Comparison of ENCODE assay signal across 9 mouse cellular contexts in the genomic region with DNA sequence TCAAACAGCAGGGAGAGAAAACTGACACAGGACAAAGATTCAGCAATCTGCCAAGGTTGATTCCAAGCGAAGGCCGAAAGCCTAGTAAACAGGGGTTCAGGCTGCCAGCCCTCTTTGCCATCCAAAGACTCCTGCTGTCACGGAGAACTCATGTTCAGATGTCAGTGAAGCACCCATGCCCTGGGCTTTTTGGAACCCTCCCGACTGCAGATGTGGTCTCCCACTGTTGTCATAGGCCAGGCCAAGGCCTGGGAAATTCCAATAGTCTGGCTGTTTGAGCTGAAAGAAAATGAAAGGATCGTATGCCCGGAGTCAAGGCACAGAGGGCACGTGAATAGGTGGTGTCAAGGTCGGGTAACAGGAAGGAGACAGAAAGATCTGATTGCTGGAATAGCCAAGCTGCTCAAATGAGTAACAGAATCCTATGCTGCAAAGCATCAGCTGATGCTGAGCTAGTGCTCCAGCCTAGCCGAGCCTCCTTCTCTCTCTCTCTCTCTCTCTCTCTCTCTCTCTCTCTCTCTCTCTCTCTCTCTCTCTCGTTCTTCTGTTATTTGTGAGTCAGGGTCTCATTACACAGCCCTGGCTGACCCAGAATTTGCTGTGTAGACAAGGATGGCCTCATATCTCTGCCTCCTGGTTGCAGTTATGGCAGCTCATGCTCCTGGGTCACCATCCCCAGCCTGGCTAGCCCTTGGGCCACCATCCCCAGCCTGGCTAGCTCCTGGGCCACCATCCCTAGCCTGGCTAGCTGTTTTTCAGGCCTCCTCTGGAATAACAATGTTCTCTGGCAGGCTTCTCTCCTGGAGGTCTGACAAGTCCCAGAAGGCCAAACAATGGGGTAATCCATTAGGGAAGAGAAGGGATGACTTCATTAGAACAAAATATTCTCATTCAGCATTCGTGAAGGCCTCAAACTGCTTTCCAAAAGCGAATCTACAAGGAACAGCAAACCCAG. TPM values are rescaled to one million over a fixed set of nuclear protein-coding genes. Genes with fewer than 3 reads are reported as not detected.
DNase-seq lines count a peak whose midpoint lies in the region; ATAC-seq and TF ChIP-seq lines count a peak whose summit lies in the region.
"Had no signal": no experiment of that assay in that cellular context is flagged by ENCODE, and none has a peak within 500 bp of the region (broad histone marks: within the 10 kb centered on the region; RNA-seq: fewer than 3 reads in every experiment).

No protein-coding gene starts in this region.

- ATAC-seq in forebrain, embryonic 15.5 days (replicated peaks), result no peak
- ATAC-seq in stomach, postnatal 0 days (ENCODE audit: low FRiP score, low TSS enrichment), result peak; percentile 81

- no peak for TF ChIP-seq POLR2A in testis, adult 2 months (IDR thresholded peaks at IDR 0.05; ENCODE audit: control insufficient read depth, low read depth, low read length)

- TF ChIP-seq CTCF in testis, adult 2 months (IDR thresholded peaks at IDR 0.05; ENCODE audit: control insufficient read depth, insufficient read depth, insufficient replicate concordance, low read depth, low read length), result no peak
- TF ChIP-seq CTCF in stomach, postnatal 0 days (IDR thresholded peaks at IDR 0.05; ENCODE audit: low read depth), result no peak

- H3K4me3 ChIP-seq in forebrain, embryonic 10.5 days, result no peak overlapping the region
- no peak overlapping the region for H3K4me3 ChIP-seq in forebrain, embryonic 15.5 days
- no peak overlapping the region for H3K4me3 ChIP-seq in testis, adult 2 months (ENCODE audit: control insufficient read depth, low read depth, low read length)
- H3K4me3 ChIP-seq in stomach, postnatal 0 days (ENCODE audit: low read depth, low read length), result no peak overlapping the region

- intact Hi-C loops in heart, postnatal 14 days (cut with DNase I), result no loop called here

- no peak overlapping the region for H3K9ac ChIP-seq in forebrain, embryonic 15.5 days (replicated peaks)
- H3K9ac ChIP-seq in stomach, postnatal 0 days (ENCODE audit: low read length), result no peak overlapping the region
- H3K9ac ChIP-seq: liver, embryonic 14.5 days had no signal

- no peaks in the 10 kb centered on the region for H3K27me3 ChIP-seq in forebrain, embryonic 10.5 days (ENCODE audit: poor library complexity, severe bottlenecking)
- H3K27me3 ChIP-seq in forebrain, embryonic 15.5 days, result no peaks in the 10 kb centered on the region
- H3K27me3 ChIP-seq in testis, adult 2 months (ENCODE audit: control insufficient read depth, insufficient read depth, low read length), result no peaks in the 10 kb centered on the region
- H3K27me3 ChIP-seq in stomach, postnatal 0 days (ENCODE audit: control insufficient read depth, insufficient read depth, low read length), result no peaks in the 10 kb centered on the region

- H3K4me1 ChIP-seq in forebrain, embryonic 10.5 days, result peaks cover 10% of the 10 kb centered on the region
- H3K4me1 ChIP-seq in forebrain, embryonic 15.5 days, result no peaks in the 10 kb centered on the region
- H3K4me1 ChIP-seq in testis, adult 2 months (ENCODE audit: control insufficient read depth, insufficient read depth, low read length), result 0 out of 2 replicates have a peak, but pooled peaks cover 2% of the 10 kb centered on the region
- H3K4me1 ChIP-seq in stomach, postnatal 0 days (replicated peaks; ENCODE audit: control insufficient read depth, insufficient read depth), result no peaks in the 10 kb centered on the region

- H3K4me2 ChIP-seq in forebrain, embryonic 15.5 days (replicated peaks), result no peak overlapping the region
- no peak overlapping the region for H3K4me2 ChIP-seq in stomach, postnatal 0 days (replicated peaks; ENCODE audit: low read depth)

- H3K9me3 ChIP-seq in forebrain, embryonic 10.5 days, result no peaks in the 10 kb centered on the region
- no peaks in the 10 kb centered on the region for H3K9me3 ChIP-seq in forebrain, embryonic 15.5 days
- H3K9me3 ChIP-seq in stomach, postnatal 0 days (ENCODE audit: control insufficient read depth, low read length), result no peaks in the 10 kb centered on the region

- no peaks in the 10 kb centered on the region for H3K36me3 ChIP-seq in forebrain, embryonic 10.5 days (replicated peaks)
- H3K36me3 ChIP-seq in forebrain, embryonic 15.5 days, result no peaks in the 10 kb centered on the region
- no peaks in the 10 kb centered on the region for H3K36me3 ChIP-seq in testis, adult 2 months (ENCODE audit: control insufficient read depth, insufficient read depth, low read length)
- no peaks in the 10 kb centered on the region for H3K36me3 ChIP-seq in stomach, postnatal 0 days (ENCODE audit: control insufficient read depth, insufficient read depth, low read length)

- TF ChIP-seq EP300 in stomach, postnatal 0 days (optimal IDR thresholded peaks at IDR 0.05), result no peak

- 56% methylated on average over 12 of the region's 12 CpGs for WGBS in forebrain, embryonic 10.5 days
- 46% methylated on average over 12 of the region's 12 CpGs for WGBS in forebrain, embryonic 15.5 days
- 53% methylated on average over 12 of the region's 12 CpGs for WGBS in stomach, postnatal 0 days

- no peak for DNase-seq in forebrain, embryonic 10.5 days (ENCODE audit: extremely low spot score, low spot score)
- DNase-seq in testis, postnatal 14 days (ENCODE audit: low spot score), result no peak
- DNase-seq in heart, postnatal 14 days, result peak; percentile 55 to 72
- DNase-seq in stomach, postnatal 0 days (ENCODE audit: low spot score), result no peak
- no peak for DNase-seq in kidney, adult 8-10 months
- DNase-seq in embryo, embryonic 10 days (ENCODE audit: low spot score), result no peak

- H3K27ac ChIP-seq in forebrain, embryonic 10.5 days, result peak overlapping the region; percentile 42; the same call in 1 of the 2 replicates
- H3K27ac ChIP-seq in forebrain, embryonic 15.5 days (replicated peaks), result no peak overlapping the region
- peak overlapping the region; percentile 71 for H3K27ac ChIP-seq in testis, adult 2 months (ENCODE audit: control insufficient read depth, insufficient read depth, low read depth, low read length)
- peak overlapping the region; percentile 77 for H3K27ac ChIP-seq in stomach, postnatal 0 days (replicated peaks)
- H3K27ac ChIP-seq: liver, embryonic 14.5 days had no signal

RNA-seq across cellular contexts. Expression of a gene that starts 9.1 kb away (rescaled TPM):
- polyA plus RNA-seq in forebrain, embryonic 10.5 days (2016; fragmentation: Nextera tagmentation; extraction: Ambion mirVana), result 96.2 and 101 TPM in 2 replicates
- polyA plus RNA-seq in forebrain, embryonic 15.5 days (2015; fragmentation: Nextera tagmentation; extraction: Ambion mirVana), result 136 and 151 TPM in 2 replicates
- 43.5 and 50.1 TPM in 2 replicates for polyA plus RNA-seq in testis, adult 2 months (2012; rRNA removed)
- 10 to 100 TPM; 65.4 to 70.8 TPM for total RNA-seq in heart, postnatal 14 days (2021)
- 43.4 and 52.8 TPM in 2 replicates for polyA plus RNA-seq in stomach, postnatal 0 days (2015; fragmentation: Nextera tagmentation; extraction: Ambion mirVana)

RNA-seq across cellular contexts. Expression of a gene that starts 26.0 kb away (rescaled TPM):
- 66.5 and 69.5 TPM in 2 replicates for polyA plus RNA-seq in forebrain, embryonic 10.5 days (2016; fragmentation: Nextera tagmentation; extraction: Ambion mirVana)
- polyA plus RNA-seq in forebrain, embryonic 15.5 days (2015; fragmentation: Nextera tagmentation; extraction: Ambion mirVana), result 39.0 and 40.6 TPM in 2 replicates
- polyA plus RNA-seq in testis, adult 2 months (2012; rRNA removed), result 8.7 and 9.0 TPM in 2 replicates
- total RNA-seq in heart, postnatal 14 days (2021), result 10 to 100 TPM; 42.7 to 51.2 TPM
- polyA plus RNA-seq in stomach, postnatal 0 days (2015; fragmentation: Nextera tagmentation; extraction: Ambion mirVana), result 28.2 and 28.8 TPM in 2 replicates

Comparison
In these comparisons a context has a peak if more than half of its experiments do, and no peak if none do; other contexts are left out.
1. DNase-seq: peak in heart, postnatal 14 days (2 of 2); none in forebrain, embryonic 10.5 days (single experiment), testis, postnatal 14 days (single experiment), stomach, postnatal 0 days (single experiment), kidney, adult 8-10 months (0 of 2) and embryo, embryonic 10 days (single experiment).